Mouse (Mus musculus): ENCODE measurements around the gene Rasa3.
A peak's percentile ranks its signal among the peaks of the same experiment; 100 is the strongest.

Gene Rasa3

GRCm38 (mm10) chr8:13616831-13617505 is 60.4 kb downstream of the Rasa3 start:
- Histone ChIP-seq H3K36me3 (ENCODE audit: insufficient read depth, low read length) (no peaks in the 10 kb centered on the region), H3K4me3 (replicated peaks; ENCODE audit: low read length) (no peak overlapping the region), H3K4me1 (replicated peaks; ENCODE audit: low read depth, low read length) (peaks cover 15% of the 10 kb centered on the region), H3K27me3 (ENCODE audit: insufficient read depth, low read length) (0 out of 2 replicates have a peak, but pooled peaks cover 3% of the 10 kb centered on the region), H3K9me3 (ENCODE audit: low read length) (peaks cover 11% of the 10 kb centered on the region)
- TF ChIP-seq CTCF (conservative IDR thresholded peaks at IDR 0.05; ENCODE audit: low read length) (no peak), POU5F1 (IDR thresholded peaks at IDR 0.05; ENCODE audit: borderline replicate concordance, low read length) (no peak), NANOG (IDR thresholded peaks at IDR 0.05; ENCODE audit: borderline replicate concordance, low read length) (no peak)

DNA sequence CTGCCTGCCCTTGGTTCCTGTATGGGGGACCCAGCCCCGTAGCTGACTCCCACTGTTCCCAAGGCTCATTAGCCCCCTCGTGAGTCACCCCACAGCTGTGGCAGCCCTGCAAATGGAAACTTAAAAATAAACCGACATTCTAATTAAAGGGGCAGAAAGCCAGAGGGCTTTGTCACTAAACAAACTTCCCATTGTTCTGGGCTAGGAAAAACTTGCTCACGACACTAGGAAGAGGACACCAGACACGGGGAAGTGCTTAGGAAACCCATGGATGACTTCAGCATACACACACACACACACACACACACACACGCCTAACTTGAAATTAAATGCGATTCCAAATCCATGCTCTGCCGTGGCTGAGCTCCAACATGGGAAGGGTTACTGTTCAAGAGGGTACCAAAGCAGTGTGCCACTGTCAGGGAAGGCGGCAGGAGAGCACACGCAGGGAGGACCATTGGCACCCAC is 62.4 kb downstream of the Rasa3 start:
- H3K27me3 ChIP-seq (ENCODE audit: insufficient read depth, low read length), result peaks cover 3% of the 10 kb centered on the region; the same call in 1 of the 2 replicates

GRCm38 (mm10) chr8:13614136-13614535 is 63.3 kb downstream of the Rasa3 start:
- H3K4me1 ChIP-seq (replicated peaks; ENCODE audit: low read depth, low read length), result peaks cover 15% of the 10 kb centered on the region
- H3K27me3 ChIP-seq (ENCODE audit: insufficient read depth, low read length), result peaks cover 3% of the 10 kb centered on the region; the same call in 1 of the 2 replicates
- H3K9me3 ChIP-seq (ENCODE audit: low read length), result peaks cover 11% of the 10 kb centered on the region
- TF ChIP-seq CTCF (conservative IDR thresholded peaks at IDR 0.05; ENCODE audit: low read length) (no peak), POU5F1 (IDR thresholded peaks at IDR 0.05; ENCODE audit: borderline replicate concordance, low read length) (no peak), NANOG (IDR thresholded peaks at IDR 0.05; ENCODE audit: borderline replicate concordance, low read length) (no peak)
- H3K4me3 ChIP-seq (replicated peaks; ENCODE audit: low read length), result no peak overlapping the region
- no peaks in the 10 kb centered on the region for H3K36me3 ChIP-seq (ENCODE audit: insufficient read depth, low read length)

More for the DNA sequence above, 62.4 kb downstream of the Rasa3 start:
- TF ChIP-seq CTCF (conservative IDR thresholded peaks at IDR 0.05; ENCODE audit: low read length) (no peak), POU5F1 (IDR thresholded peaks at IDR 0.05; ENCODE audit: borderline replicate concordance, low read length) (no peak), NANOG (IDR thresholded peaks at IDR 0.05; ENCODE audit: borderline replicate concordance, low read length) (no peak)
- Histone ChIP-seq H3K4me3 (replicated peaks; ENCODE audit: low read length) (no peak overlapping the region), H3K9me3 (ENCODE audit: low read length) (peaks cover 11% of the 10 kb centered on the region), H3K36me3 (ENCODE audit: insufficient read depth, low read length) (no peaks in the 10 kb centered on the region), H3K4me1 (replicated peaks; ENCODE audit: low read depth, low read length) (peaks cover 15% of the 10 kb centered on the region)

DNA sequence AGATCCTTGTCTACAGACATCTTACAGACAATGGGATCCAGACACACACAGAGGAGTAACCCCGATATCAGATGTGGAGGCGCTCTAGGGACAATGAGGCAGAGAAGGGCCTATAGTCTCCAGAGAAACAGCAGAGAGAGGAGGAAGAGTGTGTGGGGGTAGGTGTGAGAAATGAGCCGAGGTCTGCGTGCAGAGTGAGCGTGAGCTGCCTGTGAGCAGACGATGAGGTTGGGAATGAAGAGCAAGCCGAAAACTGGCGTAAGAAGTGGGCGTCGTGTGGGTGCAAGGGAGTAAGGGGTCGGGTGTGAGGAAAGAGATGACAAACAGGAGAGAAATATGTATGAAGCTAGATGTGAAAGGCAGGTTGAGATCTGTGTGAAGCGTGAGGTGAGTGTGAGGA is 65.7 kb downstream of the Rasa3 start:
- no peak overlapping the region for H3K4me3 ChIP-seq (replicated peaks; ENCODE audit: low read length)
- H3K36me3 ChIP-seq (ENCODE audit: insufficient read depth, low read length), result no peaks in the 10 kb centered on the region
- peaks cover 13% of the 10 kb centered on the region for H3K4me1 ChIP-seq (replicated peaks; ENCODE audit: low read depth, low read length)
- H3K9me3 ChIP-seq (ENCODE audit: low read length), result peaks cover 11% of the 10 kb centered on the region
- H3K27me3 ChIP-seq (ENCODE audit: insufficient read depth, low read length), result peaks cover 3% of the 10 kb centered on the region; the same call in 1 of the 2 replicates
- TF ChIP-seq NANOG (IDR thresholded peaks at IDR 0.05; ENCODE audit: borderline replicate concordance, low read length) (no peak), POU5F1 (IDR thresholded peaks at IDR 0.05; ENCODE audit: borderline replicate concordance, low read length) (no peak), CTCF (conservative IDR thresholded peaks at IDR 0.05; ENCODE audit: low read length) (no peak)

GRCm38 (mm10) chr8:13609971-13610370 is 67.4 kb downstream of the Rasa3 start:
- H3K4me1 ChIP-seq (replicated peaks; ENCODE audit: low read depth, low read length), result peaks cover 9% of the 10 kb centered on the region
- H3K36me3 ChIP-seq (ENCODE audit: insufficient read depth, low read length), result no peaks in the 10 kb centered on the region
- H3K4me3 ChIP-seq (replicated peaks; ENCODE audit: low read length), result no peak overlapping the region
- peaks cover 3% of the 10 kb centered on the region; the same call in 1 of the 2 replicates for H3K27me3 ChIP-seq (ENCODE audit: insufficient read depth, low read length)
- peaks cover 11% of the 10 kb centered on the region for H3K9me3 ChIP-seq (ENCODE audit: low read length)
- no peak for TF ChIP-seq POU5F1 (IDR thresholded peaks at IDR 0.05; ENCODE audit: borderline replicate concordance, low read length)
- TF ChIP-seq CTCF (conservative IDR thresholded peaks at IDR 0.05; ENCODE audit: low read length), result no peak
- TF ChIP-seq NANOG (IDR thresholded peaks at IDR 0.05; ENCODE audit: borderline replicate concordance, low read length), result no peak

GRCm38 (mm10) chr8:13608946-13609345 is 68.5 kb downstream of the Rasa3 start:
- H3K36me3 ChIP-seq (ENCODE audit: insufficient read depth, low read length), result no peaks in the 10 kb centered on the region
- peaks cover 11% of the 10 kb centered on the region for H3K9me3 ChIP-seq (ENCODE audit: low read length)
- H3K4me1 ChIP-seq (replicated peaks; ENCODE audit: low read depth, low read length), result no peaks in the 10 kb centered on the region
- H3K27me3 ChIP-seq (ENCODE audit: insufficient read depth, low read length), result peaks cover 2% of the 10 kb centered on the region; the same call in 1 of the 2 replicates
- H3K4me3 ChIP-seq (replicated peaks; ENCODE audit: low read length), result no peak overlapping the region
- TF ChIP-seq POU5F1 (IDR thresholded peaks at IDR 0.05; ENCODE audit: borderline replicate concordance, low read length) (no peak), NANOG (IDR thresholded peaks at IDR 0.05; ENCODE audit: borderline replicate concordance, low read length) (no peak), CTCF (conservative IDR thresholded peaks at IDR 0.05; ENCODE audit: low read length) (no peak)

DNA sequence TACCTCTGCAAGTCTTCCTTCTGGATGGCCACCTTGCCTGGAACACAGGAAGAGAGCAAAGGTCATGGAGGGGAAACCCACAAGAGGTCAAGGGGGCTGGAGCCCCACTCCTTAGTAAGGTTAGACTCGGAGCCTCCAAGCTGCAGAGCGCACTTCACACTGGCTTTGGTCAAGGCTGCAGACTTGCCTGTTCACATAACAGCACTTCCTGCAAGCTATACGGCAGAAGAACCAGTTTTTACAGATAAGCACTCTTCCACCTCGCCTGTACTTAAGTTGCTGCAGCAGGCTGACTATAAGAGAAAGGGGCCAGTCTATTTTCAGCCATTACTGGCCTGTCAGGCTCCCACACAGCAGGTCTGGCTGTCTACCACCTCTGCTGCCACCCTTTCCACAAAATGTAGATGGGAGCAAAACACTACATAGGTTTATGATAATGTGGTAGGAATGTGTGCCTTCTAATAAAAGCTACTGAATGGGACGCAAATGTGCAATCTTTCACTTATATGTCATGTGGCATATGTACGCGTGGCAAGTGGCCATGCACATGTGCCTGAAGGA is 71.4 kb downstream of the Rasa3 start:
- no peak overlapping the region for H3K4me3 ChIP-seq (replicated peaks; ENCODE audit: low read length)
- H3K9me3 ChIP-seq (ENCODE audit: low read length), result no peaks in the 10 kb centered on the region
- TF ChIP-seq POU5F1 (IDR thresholded peaks at IDR 0.05; ENCODE audit: borderline replicate concordance, low read length) (no peak), NANOG (IDR thresholded peaks at IDR 0.05; ENCODE audit: borderline replicate concordance, low read length) (no peak)
- no peaks in the 10 kb centered on the region for H3K36me3 ChIP-seq (ENCODE audit: insufficient read depth, low read length)
- peaks cover 15% of the 10 kb centered on the region for H3K4me1 ChIP-seq (replicated peaks; ENCODE audit: low read depth, low read length)
- H3K27me3 ChIP-seq (ENCODE audit: insufficient read depth, low read length), result no peaks in the 10 kb centered on the region

- Histone ChIP-seq H3K36me3 (ENCODE audit: insufficient read depth, low read length) (no peaks in the 10 kb centered on the region), H3K4me1 (replicated peaks; ENCODE audit: low read depth, low read length) (peaks cover 26% of the 10 kb centered on the region), H3K4me3 (replicated peaks; ENCODE audit: low read length) (peak overlapping the region; percentile 45; the same call in 1 of the 2 replicates), H3K27me3 (ENCODE audit: insufficient read depth, low read length) (peaks cover 6% of the 10 kb centered on the region; the same call in 1 of the 2 replicates), H3K9me3 (ENCODE audit: low read length) (no peaks in the 10 kb centered on the region)
- TF ChIP-seq NANOG (IDR thresholded peaks at IDR 0.05; ENCODE audit: borderline replicate concordance, low read length) (no peak), CTCF (conservative IDR thresholded peaks at IDR 0.05; ENCODE audit: low read length) (peak; percentile 83)
These were observed 74.8 kb downstream of the Rasa3 start for GRCm38 (mm10) chr8:13602621-13603020.
